Mouse (Mus musculus): ENCODE measurements around the gene Atmin. TPM values are rescaled to one million over a fixed set of nuclear protein-coding genes. Genes with fewer than 3 reads are reported as not detected.

Gene Atmin
- 9.8 and 10.8 TPM in 2 replicates for total RNA-seq (2014; fragmentation: Nextera tagmentation)
- total RNA-seq (2017): 10.6 and 15.1 TPM in 2 replicates

- ATAC-seq (replicated peaks; ENCODE audit: poor library complexity, severe bottlenecking): peak; percentile 60
These were observed at the start of gene Atmin for GRCm38 (mm10) chr8:116943161-116943554. Atmin (plus strand) TSS chr8:116943393.

- ATAC-seq (replicated peaks; ENCODE audit: poor library complexity, severe bottlenecking): peak; percentile 55
These were observed 49.3 kb upstream of the Atmin start for GRCm38 (mm10) chr8:116893938-116894337.

GRCm38 (mm10) chr8:116895521-116895920, 47.7 kb upstream of the Atmin start:
- no peak for ATAC-seq (replicated peaks; ENCODE audit: poor library complexity, severe bottlenecking)

GRCm38 (mm10) chr8:116904736-116905135, 38.5 kb upstream of the Atmin start:
- no peak for ATAC-seq (replicated peaks; ENCODE audit: poor library complexity, severe bottlenecking)

- ATAC-seq (replicated peaks; ENCODE audit: poor library complexity, severe bottlenecking): no peak
These were observed 37.9 kb upstream of the Atmin start for GRCm38 (mm10) chr8:116905252-116905651.

GRCm38 (mm10) chr8:116905836-116906235, 37.4 kb upstream of the Atmin start:
- no peak for ATAC-seq (replicated peaks; ENCODE audit: poor library complexity, severe bottlenecking)

GRCm38 (mm10) chr8:116921005-116921336, 22.2 kb upstream of the Atmin start:
- ATAC-seq (replicated peaks; ENCODE audit: poor library complexity, severe bottlenecking): no peak

GRCm38 (mm10) chr8:116921337-116922059, 21.7 kb upstream of the Atmin start, which contains the start of the genes Cmc2 and Cenpn:
Cmc2 (minus strand) TSS chr8:116921455.
Cenpn (plus strand) TSS chr8:116921730.
- peak; percentile 87 for ATAC-seq (replicated peaks; ENCODE audit: poor library complexity, severe bottlenecking)

GRCm38 (mm10) chr8:116922060-116922757, 21.0 kb upstream of the Atmin start:
- ATAC-seq (replicated peaks; ENCODE audit: poor library complexity, severe bottlenecking): no peak

GRCm38 (mm10) chr8:116923526-116923925, 19.7 kb upstream of the Atmin start:
- no peak for ATAC-seq (replicated peaks; ENCODE audit: poor library complexity, severe bottlenecking)

GRCm38 (mm10) chr8:116927880-116928279, 15.3 kb upstream of the Atmin start:
- ATAC-seq (replicated peaks; ENCODE audit: poor library complexity, severe bottlenecking): peak; percentile 88

GRCm38 (mm10) chr8:116928588-116928987, 14.6 kb upstream of the Atmin start:
- ATAC-seq (replicated peaks; ENCODE audit: poor library complexity, severe bottlenecking): 0 out of 2 replicates have a peak, but pooled peaks have one; percentile 27

- no peak for ATAC-seq (replicated peaks; ENCODE audit: poor library complexity, severe bottlenecking)
These were observed 8.2 kb upstream of the Atmin start for GRCm38 (mm10) chr8:116934976-116935375.

GRCm38 (mm10) chr8:116935506-116935905, 7.7 kb upstream of the Atmin start:
- ATAC-seq (replicated peaks; ENCODE audit: poor library complexity, severe bottlenecking): no peak

GRCm38 (mm10) chr8:116942284-116943058, 722 bp upstream of the Atmin start:
- ATAC-seq (replicated peaks; ENCODE audit: poor library complexity, severe bottlenecking): no peak

- peak; percentile 6 for ATAC-seq (replicated peaks; ENCODE audit: poor library complexity, severe bottlenecking)
These were observed 577 bp downstream of the Atmin start for GRCm38 (mm10) chr8:116943555-116944384.

GRCm38 (mm10) chr8:116944385-116944696, 1.1 kb downstream of the Atmin start:
- ATAC-seq (replicated peaks; ENCODE audit: poor library complexity, severe bottlenecking): peak; percentile 14; the same call in 1 of the 2 replicates

- no peak for ATAC-seq (replicated peaks; ENCODE audit: poor library complexity, severe bottlenecking)
These were observed 2.1 kb downstream of the Atmin start for GRCm38 (mm10) chr8:116945169-116945910.

GRCm38 (mm10) chr8:116946268-116946838, 3.2 kb downstream of the Atmin start:
- peak; percentile 50 for ATAC-seq (replicated peaks; ENCODE audit: poor library complexity, severe bottlenecking)
